Mouse (Mus musculus): ENCODE measurements at regions not wholly inside any gene's neighbourhood (a gene's known extent, or its start where the extent isn't known, plus 50 kb on each side); places are given as distances from the start of the nearest gene placed in this dataset.

GRCm38 (mm10) chr10:97245674-97246073, 233.7 kb upstream of the Dcn start:
- Histone ChIP-seq H3K4me1 (ENCODE audit: control insufficient read depth, insufficient read depth, low read length) (no peaks in the 10 kb centered on the region), H3K9ac (ENCODE audit: low read depth, poor library complexity, severe bottlenecking) (no peak overlapping the region), H3K4me3 (ENCODE audit: low read depth, low read length) (no peak overlapping the region), H3K9me3 (replicated peaks; ENCODE audit: control insufficient read depth, insufficient read depth, low read length, poor library complexity, severe bottlenecking) (no peaks in the 10 kb centered on the region), H3K27ac (ENCODE audit: insufficient read depth, low read length) (no peak overlapping the region), H3K36me3 (ENCODE audit: control insufficient read depth, insufficient read depth, low read length, poor library complexity, severe bottlenecking) (no peaks in the 10 kb centered on the region), H3K27me3 (ENCODE audit: control insufficient read depth, insufficient read depth, low read length, poor library complexity, severe bottlenecking) (no peaks in the 10 kb centered on the region)
- TF ChIP-seq EP300 (IDR thresholded peaks at IDR 0.05; ENCODE audit: insufficient read depth, low read depth, low read length) (no peak), POLR2A (IDR thresholded peaks at IDR 0.05; ENCODE audit: insufficient read depth, low read length) (no peak), CTCF (IDR thresholded peaks at IDR 0.05; ENCODE audit: low read depth, low read length) (no peak)

DNA sequence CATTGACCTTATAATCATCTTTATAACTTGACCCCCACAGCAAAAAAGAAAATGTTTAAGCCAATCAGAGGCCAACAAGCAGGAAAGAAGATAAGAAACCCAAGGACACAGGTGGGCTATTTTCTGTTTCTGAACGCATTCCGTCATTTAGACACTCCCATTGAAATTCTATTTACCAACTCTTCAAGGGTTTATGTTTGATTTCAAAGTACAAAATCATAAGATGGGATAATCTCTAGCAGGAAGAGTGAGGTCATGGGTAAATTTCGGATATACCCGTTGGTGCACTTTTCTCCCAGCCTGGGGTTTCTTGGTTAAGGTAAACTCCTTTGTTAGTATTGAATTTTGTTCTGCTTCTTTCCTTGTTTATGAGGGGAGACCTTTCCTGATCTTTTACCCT, 230.9 kb upstream of the Dcn start:
- Histone ChIP-seq H3K36me3 (ENCODE audit: control insufficient read depth, insufficient read depth, low read length, poor library complexity, severe bottlenecking) (no peaks in the 10 kb centered on the region), H3K9me3 (replicated peaks; ENCODE audit: control insufficient read depth, insufficient read depth, low read length, poor library complexity, severe bottlenecking) (no peaks in the 10 kb centered on the region), H3K4me3 (ENCODE audit: low read depth, low read length) (no peak overlapping the region), H3K27ac (ENCODE audit: insufficient read depth, low read length) (no peak overlapping the region), H3K9ac (ENCODE audit: low read depth, poor library complexity, severe bottlenecking) (no peak overlapping the region), H3K4me1 (ENCODE audit: control insufficient read depth, insufficient read depth, low read length) (no peaks in the 10 kb centered on the region), H3K27me3 (ENCODE audit: control insufficient read depth, insufficient read depth, low read length, poor library complexity, severe bottlenecking) (no peaks in the 10 kb centered on the region)
- no peak for TF ChIP-seq EP300 (IDR thresholded peaks at IDR 0.05; ENCODE audit: insufficient read depth, low read depth, low read length)
- TF ChIP-seq POLR2A (IDR thresholded peaks at IDR 0.05; ENCODE audit: insufficient read depth, low read length) = no peak
- no peak for TF ChIP-seq CTCF (IDR thresholded peaks at IDR 0.05; ENCODE audit: low read depth, low read length)

- Histone ChIP-seq H3K27ac (ENCODE audit: insufficient read depth, low read length) (no peak overlapping the region), H3K27me3 (ENCODE audit: control insufficient read depth, insufficient read depth, low read length, poor library complexity, severe bottlenecking) (no peaks in the 10 kb centered on the region), H3K36me3 (ENCODE audit: control insufficient read depth, insufficient read depth, low read length, poor library complexity, severe bottlenecking) (no peaks in the 10 kb centered on the region), H3K4me1 (ENCODE audit: control insufficient read depth, insufficient read depth, low read length) (no peaks in the 10 kb centered on the region), H3K4me3 (ENCODE audit: low read depth, low read length) (no peak overlapping the region), H3K9me3 (replicated peaks; ENCODE audit: control insufficient read depth, insufficient read depth, low read length, poor library complexity, severe bottlenecking) (no peaks in the 10 kb centered on the region), H3K9ac (ENCODE audit: low read depth, poor library complexity, severe bottlenecking) (no peak overlapping the region)
- TF ChIP-seq EP300 (IDR thresholded peaks at IDR 0.05; ENCODE audit: insufficient read depth, low read depth, low read length) (no peak), CTCF (IDR thresholded peaks at IDR 0.05; ENCODE audit: low read depth, low read length) (no peak), POLR2A (IDR thresholded peaks at IDR 0.05; ENCODE audit: insufficient read depth, low read length) (no peak)
Measured at GRCm38 (mm10) chr10:97249760-97250159, 229.6 kb upstream of the Dcn start.

DNA sequence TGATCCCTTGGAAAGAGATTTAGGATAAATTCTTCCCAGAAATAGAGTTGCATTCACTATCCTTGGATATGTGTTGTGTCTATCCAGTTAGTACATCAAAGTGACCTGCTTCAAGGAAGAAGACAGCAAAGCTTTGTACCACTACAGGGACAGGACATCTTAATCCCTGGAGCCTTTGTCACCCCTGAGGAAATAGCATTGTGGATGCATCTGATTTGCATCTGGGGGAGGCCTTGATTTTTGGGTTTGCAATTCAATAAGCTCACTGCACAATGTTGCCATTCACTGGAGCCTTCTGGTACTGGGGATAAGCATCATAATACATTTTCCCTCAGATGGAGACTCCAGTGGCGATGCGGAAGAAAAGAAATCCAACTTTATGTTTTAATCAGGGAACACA, 229.2 kb upstream of the Dcn start:
- Histone ChIP-seq H3K4me3 (ENCODE audit: low read depth, low read length) (no peak overlapping the region), H3K4me1 (ENCODE audit: control insufficient read depth, insufficient read depth, low read length) (no peaks in the 10 kb centered on the region), H3K27me3 (ENCODE audit: control insufficient read depth, insufficient read depth, low read length, poor library complexity, severe bottlenecking) (no peaks in the 10 kb centered on the region), H3K9me3 (replicated peaks; ENCODE audit: control insufficient read depth, insufficient read depth, low read length, poor library complexity, severe bottlenecking) (no peaks in the 10 kb centered on the region), H3K36me3 (ENCODE audit: control insufficient read depth, insufficient read depth, low read length, poor library complexity, severe bottlenecking) (no peaks in the 10 kb centered on the region), H3K9ac (ENCODE audit: low read depth, poor library complexity, severe bottlenecking) (no peak overlapping the region), H3K27ac (ENCODE audit: insufficient read depth, low read length) (no peak overlapping the region)
- TF ChIP-seq CTCF (IDR thresholded peaks at IDR 0.05; ENCODE audit: low read depth, low read length) = no peak
- TF ChIP-seq POLR2A (IDR thresholded peaks at IDR 0.05; ENCODE audit: insufficient read depth, low read length) = no peak
- TF ChIP-seq EP300 (IDR thresholded peaks at IDR 0.05; ENCODE audit: insufficient read depth, low read depth, low read length) = no peak

GRCm38 (mm10) chr10:97265959-97266517, 213.4 kb upstream of the Dcn start:
- H3K27ac ChIP-seq (ENCODE audit: insufficient read depth, low read length) = no peak overlapping the region
- no peak for TF ChIP-seq CTCF (IDR thresholded peaks at IDR 0.05; ENCODE audit: low read depth, low read length)
- no peak for TF ChIP-seq EP300 (IDR thresholded peaks at IDR 0.05; ENCODE audit: insufficient read depth, low read depth, low read length)
- TF ChIP-seq POLR2A (IDR thresholded peaks at IDR 0.05; ENCODE audit: insufficient read depth, low read length) = no peak
- no peaks in the 10 kb centered on the region for H3K9me3 ChIP-seq (replicated peaks; ENCODE audit: control insufficient read depth, insufficient read depth, low read length, poor library complexity, severe bottlenecking)
- H3K27me3 ChIP-seq (ENCODE audit: control insufficient read depth, insufficient read depth, low read length, poor library complexity, severe bottlenecking) = no peaks in the 10 kb centered on the region
- no peak overlapping the region for H3K4me3 ChIP-seq (ENCODE audit: low read depth, low read length)
- no peaks in the 10 kb centered on the region for H3K4me1 ChIP-seq (ENCODE audit: control insufficient read depth, insufficient read depth, low read length)
- no peaks in the 10 kb centered on the region for H3K36me3 ChIP-seq (ENCODE audit: control insufficient read depth, insufficient read depth, low read length, poor library complexity, severe bottlenecking)
- no peak overlapping the region for H3K9ac ChIP-seq (ENCODE audit: low read depth, poor library complexity, severe bottlenecking)

DNA sequence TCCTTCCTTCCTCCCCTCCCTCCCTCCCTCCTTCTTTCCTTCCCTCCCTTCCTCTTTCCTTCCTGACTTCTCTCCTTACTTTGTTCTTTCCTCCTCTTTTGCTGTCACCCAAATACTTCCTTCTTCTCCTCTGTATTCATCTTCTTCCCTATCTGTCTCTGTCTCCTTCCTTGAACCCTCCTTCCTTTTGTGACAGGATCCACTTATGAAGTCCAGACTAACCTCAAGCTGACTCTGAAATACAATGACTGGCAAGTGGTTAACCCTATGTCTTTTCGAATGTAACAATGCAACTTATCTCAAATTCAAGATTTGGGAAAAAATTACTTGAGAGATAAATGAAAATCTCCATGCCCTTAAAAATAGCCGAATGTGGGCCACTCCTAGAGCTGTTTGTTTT, 197.0 kb upstream of the Dcn start:
- Histone ChIP-seq H3K4me3 (ENCODE audit: low read depth, low read length) (no peak overlapping the region), H3K36me3 (ENCODE audit: control insufficient read depth, insufficient read depth, low read length, poor library complexity, severe bottlenecking) (no peaks in the 10 kb centered on the region), H3K4me1 (ENCODE audit: control insufficient read depth, insufficient read depth, low read length) (no peaks in the 10 kb centered on the region), H3K9me3 (replicated peaks; ENCODE audit: control insufficient read depth, insufficient read depth, low read length, poor library complexity, severe bottlenecking) (no peaks in the 10 kb centered on the region), H3K9ac (ENCODE audit: low read depth, poor library complexity, severe bottlenecking) (no peak overlapping the region), H3K27ac (ENCODE audit: insufficient read depth, low read length) (no peak overlapping the region), H3K27me3 (ENCODE audit: control insufficient read depth, insufficient read depth, low read length, poor library complexity, severe bottlenecking) (no peaks in the 10 kb centered on the region)
- TF ChIP-seq EP300 (IDR thresholded peaks at IDR 0.05; ENCODE audit: insufficient read depth, low read depth, low read length) = no peak
- no peak for TF ChIP-seq POLR2A (IDR thresholded peaks at IDR 0.05; ENCODE audit: insufficient read depth, low read length)
- TF ChIP-seq CTCF (IDR thresholded peaks at IDR 0.05; ENCODE audit: low read depth, low read length) = no peak
